Mouse (Mus musculus) stomach, postnatal 0 days (tissue): Measurements from ENCODE around the gene Atl1. TPM values are rescaled to one million over a fixed set of nuclear protein-coding genes. Genes with fewer than 3 reads are reported as not detected.

Experiments used
- ATAC-seq: fragments of 200-750 bp; cut with Nextera tagmentation; 2 replicates; pipeline ENCODE4 v1.8.0; 2017; ENCODE audit not compliant: low FRiP score, low TSS enrichment
- DNase-seq: peaks from one replicate; pipeline ENCODE4 v3.0.0-alpha.2; 2016; ENCODE audit warnings: low spot score
- H3K27ac ChIP-seq: fragments of 300-500 bp; sonication (generic); replicated peaks from 2 replicates; pipeline ENCODE4 v1.5.1; 2014; ENCODE audit warnings: mild to moderate bottlenecking, control low read depth
- H3K27me3 ChIP-seq: fragments of 300-500 bp; sonication (generic); 2 replicates; pipeline ENCODE4 v1.6.1; 2014; ENCODE audit warnings: low read length; ENCODE audit not compliant: control insufficient read depth, insufficient read depth
- H3K36me3 ChIP-seq: fragments of 300-500 bp; sonication (generic); 2 replicates; pipeline ENCODE4 v1.6.1; 2014; ENCODE audit warnings: low read length, mixed read lengths; ENCODE audit not compliant: control insufficient read depth, insufficient read depth
- H3K4me1 ChIP-seq: fragments of 300-500 bp; sonication (generic); replicated peaks from 2 replicates; pipeline ENCODE4 v1.6.1; 2014; ENCODE audit warnings: antibody characterized with exemption; ENCODE audit not compliant: control insufficient read depth, insufficient read depth
- H3K4me2 ChIP-seq: fragments of 300-500 bp; sonication (generic); replicated peaks from 2 replicates; pipeline ENCODE4 v1.6.1; 2014; ENCODE audit warnings: low read depth, mild to moderate bottlenecking, control low read depth, moderate library complexity
- H3K4me3 ChIP-seq: fragments of 300-500 bp; sonication (generic); 2 replicates; pipeline ENCODE4 v1.5.1; 2014; ENCODE audit warnings: low read depth, low read length, control low read depth
- H3K9ac ChIP-seq: fragments of 300-500 bp; sonication (generic); 2 replicates; pipeline ENCODE4 v1.6.1; 2014; ENCODE audit warnings: mild to moderate bottlenecking, low read length, control low read depth, mixed read lengths
- H3K9me3 ChIP-seq: fragments of 300-500 bp; sonication (generic); 2 replicates; pipeline ENCODE4 v1.6.1; 2016; ENCODE audit warnings: low read length; ENCODE audit not compliant: control insufficient read depth
- CTCF ChIP-seq: IDR thresholded peaks from 2 replicates; pipeline ENCODE4 v1.5.1; 2016; ENCODE audit warnings: antibody characterized with exemption, low read depth, mild to moderate bottlenecking, moderate library complexity
- EP300 ChIP-seq: optimal IDR thresholded peaks from 2 replicates; pipeline ENCODE3; 2016; ENCODE audit warnings: antibody characterized with exemption
- WGBS: fragments of 180-500 bp; shearing (Covaris S2); extraction: QIAGEN DNeasy Blood & Tissue Kit; methylation state at CpG from one replicate; pipeline ENCODE4 v1.1.7; 2014; 5-methylcytosine and 5-hydroxymethylcytosine counted together
- polyA plus RNA-seq: library from polyadenylated mRNA; unstranded; fragments of >200 nt; fragmentation: Nextera tagmentation; extraction: Ambion mirVana; gene quantifications from 2 replicates; pipeline ENCODE4 v1.2.1, GENCODE M21; 2015

Atl1 gene
- polyA plus RNA-seq, 1 experiment from 2014 or later: 3.8 TPM

DNA sequence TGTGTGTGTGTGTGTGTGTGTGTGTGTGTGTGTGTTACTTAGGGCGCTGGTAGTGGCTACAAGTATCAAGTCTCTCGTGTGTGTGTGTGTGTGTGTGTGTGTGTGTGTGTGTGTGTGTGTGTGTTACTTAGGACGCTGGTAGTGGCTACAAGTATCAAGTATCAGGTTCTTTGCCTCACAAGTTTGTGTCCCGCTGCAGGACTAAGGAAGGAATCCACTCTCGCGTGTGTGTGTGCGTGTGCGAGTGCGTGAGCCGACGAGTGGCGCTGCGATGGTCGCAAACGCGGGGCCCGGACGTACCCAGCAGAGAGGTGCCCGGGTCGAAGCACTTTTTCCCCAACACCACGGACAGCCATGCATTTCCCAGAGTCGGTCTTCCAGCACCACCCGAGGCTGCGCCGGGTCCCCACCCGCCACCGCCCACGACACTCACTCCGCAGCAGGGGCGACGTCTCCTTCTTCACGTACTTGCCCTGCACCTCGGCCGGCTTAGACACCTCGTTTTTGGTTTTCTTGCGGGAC lies 93.9 kb downstream of the Atl1 start:
- H3K4me1 ChIP-seq: no peaks in the 10 kb centered on the region
- H3K4me2 ChIP-seq: peak overlapping the region; percentile 84
- H3K9ac ChIP-seq: peak overlapping the region; percentile 92
- TF ChIP-seq EP300: no peak
- TF ChIP-seq CTCF: no peak
- WGBS: 1% methylated on average over 36 of the region's 36 CpGs
- no peaks in the 10 kb centered on the region for H3K9me3 ChIP-seq
- no peaks in the 10 kb centered on the region for H3K27me3 ChIP-seq
- H3K36me3 ChIP-seq: no peaks in the 10 kb centered on the region; the same call in 1 of the 2 replicates
- H3K4me3 ChIP-seq: peak overlapping the region; percentile 83
- H3K27ac ChIP-seq: peak overlapping the region; percentile 94
- peak; percentile 53 for DNase-seq
- ATAC-seq: peak; percentile 30

DNA sequence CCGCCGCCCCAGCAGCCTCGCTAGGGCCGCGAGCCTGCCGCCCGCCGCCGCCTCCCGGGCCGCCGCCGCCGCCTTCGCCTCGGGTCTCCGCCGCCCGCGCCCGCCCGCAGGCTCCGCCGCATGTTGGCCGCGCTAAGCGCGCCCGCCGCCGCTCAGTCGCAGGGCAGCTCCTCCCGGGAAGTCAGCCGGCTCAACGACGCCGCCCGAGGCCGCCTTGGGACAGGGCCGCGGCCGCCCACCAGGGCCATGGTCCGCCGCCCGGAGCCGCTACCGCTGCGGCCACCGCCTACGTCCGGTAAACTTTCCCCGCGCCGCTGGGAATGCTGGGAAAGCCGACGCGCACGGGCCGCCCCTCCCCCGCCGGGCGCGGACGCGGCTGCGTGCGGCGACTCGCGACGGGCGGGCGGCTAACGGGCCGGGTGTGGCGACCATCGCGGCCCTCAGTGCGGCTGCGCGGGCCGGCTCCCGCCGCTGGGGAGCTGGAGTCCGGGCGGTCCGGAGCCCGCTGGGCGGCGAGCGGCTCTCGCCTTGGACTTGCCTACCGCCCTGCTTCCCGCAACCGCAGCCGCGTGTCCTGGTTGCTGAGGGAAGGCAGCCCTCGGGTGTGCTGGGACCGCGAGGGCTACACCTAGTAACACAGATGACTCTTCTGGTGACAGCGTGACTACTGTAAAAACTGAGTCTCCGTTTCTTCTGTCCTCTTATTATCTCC lies 94.5 kb downstream of the Atl1 start, which contains the start of gene Sav1:
Gene Sav1 (minus strand): TSS at position 217 of the 712 bp plus-strand sequence.
- ATAC-seq (peak; percentile 95), DNase-seq (peak; percentile 87)
- Histone ChIP-seq H3K9ac (peak within 1 kb of the TSS; percentile 92), H3K27ac (peak within 1 kb of the TSS; percentile 94), H3K36me3 (no peaks in the 10 kb centered on the region; the same call in 1 of the 2 replicates), H3K4me1 (no peaks in the 10 kb centered on the region), H3K4me2 (peak within 1 kb of the TSS; percentile 84), H3K4me3 (peak within 1 kb of the TSS; percentile 83), H3K27me3 (no peaks in the 10 kb centered on the region), H3K9me3 (no peaks in the 10 kb centered on the region)
- 1% methylated on average over 41 of the region's 102 CpGs for WGBS
- TF ChIP-seq EP300 (no peak), CTCF (no peak)

DNA sequence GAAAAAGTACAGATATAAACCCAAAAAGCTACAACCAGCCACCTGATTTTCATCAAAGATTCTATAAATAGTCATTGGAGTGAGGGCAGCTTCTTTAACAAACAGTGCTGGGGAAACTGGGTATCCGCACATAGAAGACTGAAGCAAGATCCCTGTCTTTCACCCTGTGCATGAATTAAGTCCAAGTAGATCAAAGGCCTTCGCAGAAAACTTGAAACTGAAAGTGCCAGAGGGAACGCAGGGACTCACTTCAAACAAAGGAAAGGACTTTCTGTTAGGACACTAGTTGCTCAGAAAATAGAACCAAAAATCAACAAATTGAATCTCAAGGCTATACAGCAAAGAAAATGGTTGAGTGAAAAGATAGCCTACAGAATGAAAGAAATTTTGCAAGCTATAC lies 103.0 kb downstream of the Atl1 start:
- 59% methylated on average over 3 of the region's 3 CpGs for WGBS
- no peaks in the 10 kb centered on the region for H3K27me3 ChIP-seq

DNA sequence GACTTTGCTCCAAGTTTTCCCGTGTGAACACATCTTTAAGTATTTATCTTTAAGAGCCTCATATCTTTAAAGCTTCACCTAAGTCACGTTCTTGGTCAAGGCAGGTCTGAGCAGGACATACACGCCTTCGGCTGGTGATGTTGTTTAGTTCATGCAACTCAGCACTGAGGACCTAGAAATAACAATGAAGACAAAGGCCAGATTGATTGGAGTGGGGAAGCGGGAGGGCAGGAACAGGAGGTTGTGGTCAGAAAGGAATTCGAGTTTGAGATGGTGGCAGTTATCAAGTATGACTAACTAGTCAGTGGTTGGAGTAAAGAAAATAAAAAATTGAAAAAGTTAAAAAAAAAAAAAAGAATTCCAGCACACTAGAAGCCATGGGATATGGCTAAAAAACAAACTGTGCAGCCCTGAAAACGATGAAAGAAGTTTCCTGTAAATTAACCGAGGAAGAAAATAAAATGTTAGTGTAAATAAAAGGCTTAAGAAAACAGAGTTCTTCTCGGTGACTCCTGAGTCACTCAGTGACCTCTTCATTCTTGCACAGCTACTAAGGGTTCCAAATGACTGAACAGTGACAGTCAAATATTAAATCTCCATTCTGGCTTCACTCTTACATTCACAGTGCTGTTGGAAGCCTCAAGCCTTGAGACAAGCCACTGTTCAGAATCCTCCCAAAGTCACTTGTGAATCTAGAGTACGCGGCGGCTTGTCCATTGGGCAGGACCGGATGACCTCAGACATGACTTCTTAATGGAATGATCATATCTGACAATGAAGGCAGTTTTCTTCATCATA lies 106.0 kb downstream of the Atl1 start:
- no peaks in the 10 kb centered on the region for H3K4me1 ChIP-seq
- no peak overlapping the region for H3K4me2 ChIP-seq
- ATAC-seq: no peak
- no peak overlapping the region for H3K9ac ChIP-seq
- TF ChIP-seq EP300 (no peak), CTCF (no peak)
- no peaks in the 10 kb centered on the region for H3K9me3 ChIP-seq
- no peak overlapping the region for H3K4me3 ChIP-seq
- 59% methylated on average over 13 of the region's 13 CpGs for WGBS
- no peak overlapping the region for H3K27ac ChIP-seq
- H3K36me3 ChIP-seq: no peaks in the 10 kb centered on the region
- H3K27me3 ChIP-seq: no peaks in the 10 kb centered on the region
- DNase-seq: no peak

More for the DNA sequence above, 103.0 kb downstream of the Atl1 start:
- no peak for DNase-seq
- H3K9ac ChIP-seq: no peak overlapping the region
- H3K36me3 ChIP-seq: no peaks in the 10 kb centered on the region
- H3K4me2 ChIP-seq: no peak overlapping the region
- TF ChIP-seq CTCF: no peak
- TF ChIP-seq EP300: no peak
- H3K27ac ChIP-seq: no peak overlapping the region
- no peaks in the 10 kb centered on the region for H3K9me3 ChIP-seq
- no peak overlapping the region for H3K4me3 ChIP-seq
- ATAC-seq: no peak
- H3K4me1 ChIP-seq: no peaks in the 10 kb centered on the region

DNA sequence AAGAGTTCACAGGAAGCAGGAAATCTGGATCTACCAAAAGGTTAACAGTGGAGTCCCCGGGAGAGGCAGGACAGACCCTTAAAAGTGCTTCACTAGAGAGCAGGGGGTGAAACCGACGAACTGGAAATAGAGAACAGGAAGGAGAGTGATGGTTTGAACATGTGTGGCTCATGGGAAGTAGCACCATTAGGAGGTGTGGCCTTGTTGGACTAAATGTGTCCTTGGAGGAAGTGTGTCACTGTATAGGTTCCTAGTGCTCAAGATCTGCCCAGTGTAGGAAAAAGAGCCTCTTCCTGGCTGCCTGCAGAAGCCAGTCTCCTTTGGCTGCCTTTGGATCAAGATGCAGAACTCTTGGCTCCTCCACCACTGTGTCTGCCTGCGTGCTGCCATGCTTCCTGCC lies 112.7 kb downstream of the Atl1 start:
- Histone ChIP-seq H3K4me1 (no peaks in the 10 kb centered on the region), H3K27me3 (no peaks in the 10 kb centered on the region), H3K9ac (no peak overlapping the region), H3K4me2 (no peak overlapping the region), H3K36me3 (no peaks in the 10 kb centered on the region), H3K27ac (no peak overlapping the region), H3K4me3 (no peak overlapping the region), H3K9me3 (no peaks in the 10 kb centered on the region)
- ATAC-seq (no peak), DNase-seq (no peak)
- WGBS: 80% methylated on average over 4 of the region's 4 CpGs
- TF ChIP-seq EP300 (no peak), CTCF (no peak)
